Mouse (Mus musculus) layer of hippocampus, postnatal 14 days (tissue): ENCODE results near the gene Daw1. TPM values are rescaled to one million over a fixed set of nuclear protein-coding genes. Genes with fewer than 3 reads are reported as not detected.

Experiments used
- DNase-seq, 2 experiments: peaks; one replicate each; pipeline ENCODE4 v3.0.0; 2021 to 2022; ENCODE audit warnings: low spot score in 2 of 2, mixed read lengths in 1 of 2
- long read RNA-seq, 2 experiments: library from polyadenylated mRNA; stranded (forward); transcript quantifications; one replicate each; pipeline ENCODE4 v2.0.0; 2021
- total RNA-seq, 2 experiments: library from RNA; stranded (reverse); gene quantifications; 2 replicates each; pipeline ENCODE4 v1.2.3; 2021

Daw1 gene
- 1 to 10 TPM in 1 of 2 experiments, under 1 TPM in 1; 0.62 to 1.8 TPM for total RNA-seq
- long read RNA-seq, experiment 1, result 0 reads
- long read RNA-seq, experiment 2, partial matches to known transcripts, result 0 of 1 reads
- long read RNA-seq, experiment 2, other reads (novel, unspliced or antisense), result 0 of 1 reads

- DNase-seq, result peak; percentile 56 to 69
Measured at GRCm38 (mm10) chr1:83159603-83160002, at the start of gene Daw1. TSS of gene Daw1 (plus strand) at chr1:83159752.

GRCm38 (mm10) chr1:83110992-83111391 lies 48.6 kb upstream of the Daw1 start:
- DNase-seq, result no peak

GRCm38 (mm10) chr1:83111726-83112125 lies 47.8 kb upstream of the Daw1 start:
- DNase-seq, result no peak

- DNase-seq, result no peak
Measured at GRCm38 (mm10) chr1:83116447-83117137, 43.0 kb upstream of the Daw1 start, which contains the start of gene Ccl20. TSS of gene Ccl20 (plus strand) at chr1:83116766.

GRCm38 (mm10) chr1:83117217-83117616 lies 42.3 kb upstream of the Daw1 start:
- no peak for DNase-seq

- peak in 1 of 2 experiments; percentile 23 for DNase-seq
Measured at GRCm38 (mm10) chr1:83117661-83118060, 41.9 kb upstream of the Daw1 start.

GRCm38 (mm10) chr1:83119903-83120302 lies 39.6 kb upstream of the Daw1 start:
- no peak for DNase-seq

GRCm38 (mm10) chr1:83120312-83120711 lies 39.2 kb upstream of the Daw1 start:
- DNase-seq, result no peak

GRCm38 (mm10) chr1:83123201-83123600 lies 36.4 kb upstream of the Daw1 start:
- no peak for DNase-seq

- no peak for DNase-seq
Measured at GRCm38 (mm10) chr1:83135829-83136228, 23.7 kb upstream of the Daw1 start.

GRCm38 (mm10) chr1:83137847-83138246 lies 21.7 kb upstream of the Daw1 start:
- DNase-seq, result no peak

GRCm38 (mm10) chr1:83138721-83139120 lies 20.8 kb upstream of the Daw1 start:
- DNase-seq, result no peak

GRCm38 (mm10) chr1:83141510-83141909 lies 18.0 kb upstream of the Daw1 start:
- DNase-seq, result no peak

- no peak for DNase-seq
Measured at GRCm38 (mm10) chr1:83142055-83142454, 17.5 kb upstream of the Daw1 start.

- DNase-seq, result no peak
Measured at GRCm38 (mm10) chr1:83146547-83146946, 13.0 kb upstream of the Daw1 start.

- no peak for DNase-seq
Measured at GRCm38 (mm10) chr1:83150227-83150626, 9.3 kb upstream of the Daw1 start.

- peak; percentile 14 to 43 for DNase-seq
Measured at GRCm38 (mm10) chr1:83152961-83153360, 6.6 kb upstream of the Daw1 start.

GRCm38 (mm10) chr1:83156876-83157275 lies 2.7 kb upstream of the Daw1 start:
- no peak for DNase-seq

GRCm38 (mm10) chr1:83161658-83162057 lies 2.1 kb downstream of the Daw1 start:
- DNase-seq, result no peak

GRCm38 (mm10) chr1:83164027-83164426 lies 4.5 kb downstream of the Daw1 start:
- no peak for DNase-seq

GRCm38 (mm10) chr1:83169158-83169557 lies 9.6 kb downstream of the Daw1 start:
- DNase-seq, result no peak

- no peak for DNase-seq
Measured at GRCm38 (mm10) chr1:83175985-83176384, 16.4 kb downstream of the Daw1 start.

- no peak for DNase-seq
Measured at GRCm38 (mm10) chr1:83179531-83179930, 20.0 kb downstream of the Daw1 start.
